Mouse (Mus musculus) heart, embryonic 12.5 days (tissue): ENCODE data around the gene Samd13. TPM values are rescaled to one million over a fixed set of nuclear protein-coding genes. Genes with fewer than 3 reads are reported as not detected.

Experiments used
- ATAC-seq: fragments of 200-750 bp; cut with Nextera tagmentation; 2 replicates; pipeline ENCODE4 v1.8.0; 2017; ENCODE audit warnings: moderate TSS enrichment, moderate library complexity; ENCODE audit not compliant: insufficient number of reproducible peaks, low FRiP score
- H3K27ac ChIP-seq: fragments of 300-500 bp; sonication (generic); 2 replicates; pipeline ENCODE4 v1.5.1; 2016; ENCODE audit warnings: mild to moderate bottlenecking, moderate library complexity; ENCODE audit not compliant: poor library complexity, severe bottlenecking
- H3K27me3 ChIP-seq: fragments of 300-500 bp; sonication (generic); replicated peaks from 2 replicates; pipeline ENCODE4 v1.6.1; 2016; ENCODE audit warnings: mild to moderate bottlenecking, moderate library complexity
- H3K36me3 ChIP-seq: fragments of 300-500 bp; sonication (generic); 2 replicates; pipeline ENCODE4 v1.6.1; 2016; ENCODE audit warnings: mild to moderate bottlenecking, moderate library complexity
- H3K4me1 ChIP-seq: fragments of 300-500 bp; sonication (generic); replicated peaks from 2 replicates; pipeline ENCODE4 v1.6.1; 2016; ENCODE audit warnings: mild to moderate bottlenecking
- H3K4me2 ChIP-seq: fragments of 300-500 bp; sonication (generic); 2 replicates; pipeline ENCODE4 v1.6.1; 2016; ENCODE audit warnings: mild to moderate bottlenecking, moderate library complexity
- H3K4me3 ChIP-seq: fragments of 300-500 bp; sonication (generic); 2 replicates; pipeline ENCODE4 v1.5.1; 2016; ENCODE audit warnings: mild to moderate bottlenecking
- H3K9ac ChIP-seq: fragments of 300-500 bp; sonication (generic); 2 replicates; pipeline ENCODE4 v1.6.1; 2016; ENCODE audit warnings: mild to moderate bottlenecking, moderate library complexity
- H3K9me3 ChIP-seq: fragments of 300-500 bp; sonication (generic); replicated peaks from 2 replicates; pipeline ENCODE4 v1.6.1; 2016; ENCODE audit warnings: mild to moderate bottlenecking, moderate library complexity
- WGBS: fragments of 180-500 bp; shearing (Covaris S2); methylation state at CpG from one replicate; pipeline ENCODE4 v1.1.7; 2016; 5-methylcytosine and 5-hydroxymethylcytosine counted together
- polyA plus RNA-seq: library from polyadenylated mRNA; unstranded; fragments of >200 nt; fragmentation: Nextera tagmentation; extraction: Ambion mirVana; gene quantifications from 2 replicates; pipeline ENCODE4 v1.2.1, GENCODE M21; 2016

The Samd13 gene
- polyA plus RNA-seq, 1 experiment from 2014 or later: 2.1 TPM

DNA sequence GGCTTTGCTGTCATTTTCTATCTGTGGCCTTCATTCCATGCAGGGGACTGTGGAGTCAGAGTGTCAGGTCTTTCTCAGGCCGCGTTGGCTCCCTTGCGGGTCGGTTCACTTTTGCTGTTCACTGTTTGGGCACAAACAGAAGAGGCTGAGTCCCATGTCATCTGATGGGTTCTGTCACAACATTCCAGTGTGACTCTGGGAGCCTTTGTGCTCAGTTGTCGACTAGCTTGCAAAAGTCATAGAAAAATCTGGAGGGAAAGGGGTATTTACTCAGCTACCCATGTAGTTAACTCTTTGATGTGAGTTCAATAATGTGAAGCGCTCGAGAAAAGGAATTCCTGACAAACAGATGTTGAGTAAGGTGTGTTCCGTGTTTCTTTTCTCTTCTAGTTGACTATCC, 89.0 kb downstream of the Samd13 start:
- 82% methylated on average over 8 of the region's 8 CpGs for WGBS
- Histone ChIP-seq H3K27ac (no peak overlapping the region), H3K4me1 (peaks cover 18% of the 10 kb centered on the region), H3K4me2 (no peak overlapping the region), H3K36me3 (no peaks in the 10 kb centered on the region), H3K9me3 (no peaks in the 10 kb centered on the region), H3K9ac (no peak overlapping the region), H3K27me3 (no peaks in the 10 kb centered on the region), H3K4me3 (no peak overlapping the region)
- ATAC-seq: no peak

DNA sequence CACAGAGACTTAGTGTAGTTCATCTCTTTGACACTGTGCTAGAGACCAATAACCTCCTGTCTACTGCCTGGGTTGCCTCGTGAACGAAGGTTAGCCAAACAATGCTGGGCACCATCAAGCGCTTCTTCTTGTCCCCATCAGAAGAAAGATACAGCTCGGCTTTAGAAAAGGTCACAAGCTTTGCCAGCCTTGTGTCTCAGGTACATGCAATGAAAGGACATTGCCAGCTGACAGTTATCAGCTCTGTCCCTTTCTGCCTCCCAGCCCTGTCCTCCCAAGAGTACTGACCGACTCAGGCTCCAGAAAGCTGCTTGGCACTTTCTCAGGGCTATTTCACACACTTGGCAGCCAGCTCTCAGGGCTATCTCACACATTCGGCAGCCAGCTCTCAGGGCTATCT, 90.0 kb downstream of the Samd13 start:
- Histone ChIP-seq H3K4me3 (no peak overlapping the region), H3K9ac (no peak overlapping the region), H3K4me2 (no peak overlapping the region), H3K4me1 (peaks cover 8% of the 10 kb centered on the region), H3K27ac (no peak overlapping the region), H3K36me3 (no peaks in the 10 kb centered on the region), H3K9me3 (no peaks in the 10 kb centered on the region), H3K27me3 (no peaks in the 10 kb centered on the region)
- WGBS: 65% methylated on average over 6 of the region's 6 CpGs
- no peak for ATAC-seq

Other genes with a start within 250 kb of the Samd13 start
- gene Ctbs, start 235.8 kb downstream of the Samd13 start, polyA plus RNA-seq: 11.3 and 11.8 TPM in 2 replicates
- 4.9 and 7.5 TPM in 2 replicates for gene Spata1, start 185.8 kb downstream of the Samd13 start, polyA plus RNA-seq
- 1,598 and 1,697 TPM in 2 replicates for gene Gng5, start 185.8 kb downstream of the Samd13 start, polyA plus RNA-seq
- gene Rpf1, start 164.2 kb downstream of the Samd13 start, polyA plus RNA-seq: 41.2 and 45.6 TPM in 2 replicates
- 0.08 TPM in 1 of 2 replicates, not detected in the other for gene Uox, start 115.2 kb downstream of the Samd13 start, polyA plus RNA-seq
- not detected in 2 replicates for gene Dnase2b, start 70.0 kb downstream of the Samd13 start, polyA plus RNA-seq
- gene 4930503B20Rik, start 34.3 kb downstream of the Samd13 start, polyA plus RNA-seq: not detected in 2 replicates
- gene Prkacb, start 127.4 kb upstream of the Samd13 start, polyA plus RNA-seq: 64.8 and 66.0 TPM in 2 replicates
- 2.5 and 3.4 TPM in 2 replicates for gene Ttll7, start 166.8 kb upstream of the Samd13 start, polyA plus RNA-seq